Mouse (Mus musculus) limb, embryonic 14.5 days (tissue): Measurements from ENCODE around the gene Olfr1048. TPM values are rescaled to one million over a fixed set of nuclear protein-coding genes. Genes with fewer than 3 reads are reported as not detected.

Experiments used
- ATAC-seq: fragments of 200-750 bp; cut with Nextera tagmentation; 2 replicates; pipeline ENCODE4 v1.8.0; 2017; ENCODE audit warnings: low read depth, moderate number of reproducible peaks, moderate TSS enrichment; ENCODE audit not compliant: low FRiP score
- DNase-seq: peaks from one replicate; pipeline ENCODE4 v3.0.0-alpha.2; 2015; ENCODE audit warnings: low spot score
- H3K27ac ChIP-seq: fragments of 300-500 bp; sonication (generic); replicated peaks from 2 replicates; pipeline ENCODE4 v1.5.1; 2014; ENCODE audit warnings: low read depth, mild to moderate bottlenecking, low read length, moderate library complexity, mixed read lengths
- H3K27me3 ChIP-seq: fragments of 300-500 bp; sonication (generic); 2 replicates; pipeline ENCODE4 v1.6.1; 2014; ENCODE audit warnings: low read length, mixed read lengths; ENCODE audit not compliant: control insufficient read depth, insufficient read depth
- H3K36me3 ChIP-seq: fragments of 300-500 bp; sonication (generic); 2 replicates; pipeline ENCODE4 v1.6.1; 2014; ENCODE audit warnings: mild to moderate bottlenecking, low read length, moderate library complexity, mixed read lengths; ENCODE audit not compliant: control insufficient read depth, insufficient read depth
- H3K4me1 ChIP-seq: fragments of 300-500 bp; sonication (generic); 2 replicates; pipeline ENCODE4 v1.6.1; 2014; ENCODE audit warnings: antibody characterized with exemption, low read length, mixed read lengths; ENCODE audit not compliant: control insufficient read depth, insufficient read depth
- H3K4me2 ChIP-seq: fragments of 300-500 bp; sonication (generic); replicated peaks from 2 replicates; pipeline ENCODE4 v1.6.1; 2014; ENCODE audit warnings: low read depth, mild to moderate bottlenecking, low read length, moderate library complexity; ENCODE audit not compliant: severe bottlenecking
- H3K4me3 ChIP-seq: fragments of 300-500 bp; sonication (generic); replicated peaks from 2 replicates; pipeline ENCODE4 v1.5.1; 2014; ENCODE audit warnings: low read length
- H3K9ac ChIP-seq: fragments of 300-500 bp; sonication (generic); 2 replicates; pipeline ENCODE4 v1.6.1; 2014; ENCODE audit warnings: mild to moderate bottlenecking, low read depth, low read length, moderate library complexity; ENCODE audit not compliant: severe bottlenecking
- H3K9me3 ChIP-seq: fragments of 300-500 bp; sonication (generic); 2 replicates; pipeline ENCODE4 v1.6.1; 2016; ENCODE audit warnings: low read length; ENCODE audit not compliant: control insufficient read depth
- POLR2A ChIP-seq: fragments of 200-500 bp; IDR thresholded peaks from 2 replicates; pipeline ENCODE4 v1.8.0; 2012; ENCODE audit warnings: inconsistent platforms, mild to moderate bottlenecking, moderate library complexity, borderline replicate concordance; ENCODE audit not compliant: insufficient read depth, insufficient read length; ENCODE audit errors: extremely low read depth
- WGBS: fragments of 180-500 bp; shearing (Covaris S2); extraction: QIAGEN DNeasy Blood & Tissue Kit; methylation state at CpG from one replicate; pipeline ENCODE4 v1.1.7; 2014; 5-methylcytosine and 5-hydroxymethylcytosine counted together
- polyA plus RNA-seq, 2 experiments: library from polyadenylated mRNA; depleted of rRNA in 1 of 2; stranded (reverse) in 1 of 2; unstranded in 1 of 2; fragments of >200 nt; fragmentation: Nextera tagmentation in 1 of 2; extraction: Ambion mirVana in 1 of 2; gene quantifications; 2 replicates each; pipeline versions ENCODE4 v1.2.1 to v1.2.3; 2012 to 2014

The Olfr1048 gene
- polyA plus RNA-seq, 2 experiments, result not detected

DNA sequence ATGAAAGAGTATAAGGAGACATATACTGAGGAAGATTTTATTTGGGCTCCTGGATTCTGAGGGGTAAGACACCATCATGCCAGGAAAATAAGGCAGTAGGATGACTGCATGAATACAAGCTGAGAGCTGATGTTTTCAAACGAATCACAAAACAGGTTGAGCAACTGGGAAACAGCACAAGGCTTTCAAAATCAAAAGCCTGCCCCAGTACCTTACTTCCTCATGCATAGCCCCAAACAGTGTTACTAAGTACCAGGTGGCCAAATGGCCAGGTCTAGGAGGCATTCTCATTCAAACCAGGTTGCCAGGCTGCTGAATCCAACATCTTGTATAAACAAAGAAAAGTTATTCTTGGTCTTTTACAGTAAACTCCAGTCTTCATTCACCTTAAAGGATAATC lies 44.2 kb downstream of the Olfr1048 start:
- no peak overlapping the region for H3K4me2 ChIP-seq
- no peak for TF ChIP-seq POLR2A
- no peaks in the 10 kb centered on the region for H3K27me3 ChIP-seq
- 26% methylated on average over 1 of the region's 1 CpGs for WGBS
- no peak overlapping the region for H3K4me3 ChIP-seq
- ATAC-seq (no peak), DNase-seq (no peak)
- H3K36me3 ChIP-seq, result no peaks in the 10 kb centered on the region
- H3K4me1 ChIP-seq, result no peaks in the 10 kb centered on the region
- H3K27ac ChIP-seq, result no peak overlapping the region
- no peaks in the 10 kb centered on the region for H3K9me3 ChIP-seq
- no peak overlapping the region for H3K9ac ChIP-seq

DNA sequence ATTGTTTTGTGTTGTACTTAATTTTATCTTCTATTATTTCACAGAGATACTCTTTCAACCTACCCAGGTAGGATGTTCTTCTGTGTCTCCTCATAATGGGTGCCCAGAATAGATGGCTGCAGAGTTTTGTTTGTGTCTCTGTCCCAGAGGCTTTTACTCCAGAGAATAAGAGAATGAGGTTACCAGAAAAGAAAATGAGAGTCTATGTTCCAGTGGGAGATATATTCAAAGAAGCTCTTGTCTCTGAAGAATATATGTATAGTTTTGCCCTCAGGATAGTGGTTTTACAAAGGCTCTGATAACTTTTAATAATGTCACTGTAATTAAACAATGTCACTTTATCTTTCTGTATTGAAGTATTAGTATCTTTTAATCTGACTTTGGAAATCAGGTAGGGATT lies 54.5 kb downstream of the Olfr1048 start, which contains the start of gene Olfr52:
Gene Olfr52, minus strand, starts transcription at position 101 of the 400 bp plus-strand sequence.
- H3K9ac ChIP-seq, result no peak within 1 kb of the TSS
- no peaks in the 10 kb centered on the region for H3K36me3 ChIP-seq
- no peak within 1 kb of the TSS for H3K4me3 ChIP-seq
- H3K27me3 ChIP-seq, result no peaks in the 10 kb centered on the region
- H3K27ac ChIP-seq, result no peak within 1 kb of the TSS
- H3K9me3 ChIP-seq, result no peaks in the 10 kb centered on the region
- ATAC-seq, result no peak
- no peak for DNase-seq
- no peaks in the 10 kb centered on the region for H3K4me1 ChIP-seq
- no peak within 1 kb of the TSS for H3K4me2 ChIP-seq
- no peak for TF ChIP-seq POLR2A

Other genes with a start within 250 kb of the Olfr1048 start
- not detected in 2 replicates for gene Olfr1031, start 250.0 kb downstream of the Olfr1048 start, polyA plus RNA-seq (2012; rRNA removed)
- gene Olfr1031, start 250.0 kb downstream of the Olfr1048 start, polyA plus RNA-seq (2014; fragmentation: Nextera tagmentation; extraction: Ambion mirVana), result not detected in 2 replicates
- not detected in 2 replicates for gene Olfr1032, start 234.7 kb downstream of the Olfr1048 start, polyA plus RNA-seq (2012; rRNA removed)
- gene Olfr1032, start 234.7 kb downstream of the Olfr1048 start, polyA plus RNA-seq (2014; fragmentation: Nextera tagmentation; extraction: Ambion mirVana), result not detected in 2 replicates
- 0.67 and 0.73 TPM in 2 replicates for gene Olfr1033, start 219.7 kb downstream of the Olfr1048 start, polyA plus RNA-seq (2012; rRNA removed)
- gene Olfr1033, start 219.7 kb downstream of the Olfr1048 start, polyA plus RNA-seq (2014; fragmentation: Nextera tagmentation; extraction: Ambion mirVana), result 0.39 and 1.1 TPM in 2 replicates
- gene Olfr1034, start 194.4 kb downstream of the Olfr1048 start, polyA plus RNA-seq (2012; rRNA removed), result 0.12 and 0.13 TPM in 2 replicates
- gene Olfr1034, start 194.4 kb downstream of the Olfr1048 start, polyA plus RNA-seq (2014; fragmentation: Nextera tagmentation; extraction: Ambion mirVana), result not detected in 2 replicates
- not detected in 2 replicates for gene Olfr1036, start 166.3 kb downstream of the Olfr1048 start, polyA plus RNA-seq (2012; rRNA removed)
- not detected in 2 replicates for gene Olfr1036, start 166.3 kb downstream of the Olfr1048 start, polyA plus RNA-seq (2014; fragmentation: Nextera tagmentation; extraction: Ambion mirVana)
- gene Olfr1037, start 152.9 kb downstream of the Olfr1048 start, polyA plus RNA-seq (2012; rRNA removed), result not detected in 2 replicates
- not detected in 2 replicates for gene Olfr1037, start 152.9 kb downstream of the Olfr1048 start, polyA plus RNA-seq (2014; fragmentation: Nextera tagmentation; extraction: Ambion mirVana)
- gene Olfr1039, start 104.4 kb downstream of the Olfr1048 start, polyA plus RNA-seq (2012; rRNA removed), result not detected in 2 replicates
- gene Olfr1039, start 104.4 kb downstream of the Olfr1048 start, polyA plus RNA-seq (2014; fragmentation: Nextera tagmentation; extraction: Ambion mirVana), result not detected in 2 replicates
- gene Olfr1040, start 93.6 kb downstream of the Olfr1048 start, polyA plus RNA-seq (2012; rRNA removed), result not detected in 2 replicates
- gene Olfr1040, start 93.6 kb downstream of the Olfr1048 start, polyA plus RNA-seq (2014; fragmentation: Nextera tagmentation; extraction: Ambion mirVana), result not detected in 2 replicates
- gene Olfr1042, start 78.5 kb downstream of the Olfr1048 start, polyA plus RNA-seq (2012; rRNA removed), result not detected in 2 replicates
- not detected in 2 replicates for gene Olfr1042, start 78.5 kb downstream of the Olfr1048 start, polyA plus RNA-seq (2014; fragmentation: Nextera tagmentation; extraction: Ambion mirVana)
- not detected in 2 replicates for gene Olfr1043, start 72.8 kb downstream of the Olfr1048 start, polyA plus RNA-seq (2012; rRNA removed)
- not detected in 2 replicates for gene Olfr1043, start 72.8 kb downstream of the Olfr1048 start, polyA plus RNA-seq (2014; fragmentation: Nextera tagmentation; extraction: Ambion mirVana)
- not detected in 2 replicates for gene Olfr1044, start 62.5 kb downstream of the Olfr1048 start, polyA plus RNA-seq (2012; rRNA removed)
- gene Olfr1044, start 62.5 kb downstream of the Olfr1048 start, polyA plus RNA-seq (2014; fragmentation: Nextera tagmentation; extraction: Ambion mirVana), result not detected in 2 replicates
- gene Olfr52, start 54.6 kb downstream of the Olfr1048 start, polyA plus RNA-seq (2012; rRNA removed), result not detected in 2 replicates
- gene Olfr52, start 54.6 kb downstream of the Olfr1048 start, polyA plus RNA-seq (2014; fragmentation: Nextera tagmentation; extraction: Ambion mirVana), result not detected in 2 replicates
- gene Olfr1045, start 37.3 kb downstream of the Olfr1048 start, polyA plus RNA-seq (2012; rRNA removed), result not detected in 2 replicates
- not detected in 2 replicates for gene Olfr1045, start 37.3 kb downstream of the Olfr1048 start, polyA plus RNA-seq (2014; fragmentation: Nextera tagmentation; extraction: Ambion mirVana)
- not detected in 2 replicates for gene Olfr1046, start 21.0 kb downstream of the Olfr1048 start, polyA plus RNA-seq (2012; rRNA removed)
- gene Olfr1046, start 21.0 kb downstream of the Olfr1048 start, polyA plus RNA-seq (2014; fragmentation: Nextera tagmentation; extraction: Ambion mirVana), result not detected in 2 replicates
- not detected in 2 replicates for gene Olfr1047, start 8.9 kb downstream of the Olfr1048 start, polyA plus RNA-seq (2012; rRNA removed)
- not detected in 2 replicates for gene Olfr1047, start 8.9 kb downstream of the Olfr1048 start, polyA plus RNA-seq (2014; fragmentation: Nextera tagmentation; extraction: Ambion mirVana)
- not detected in 2 replicates for gene Olfr1049, start 18.0 kb upstream of the Olfr1048 start, polyA plus RNA-seq (2012; rRNA removed)
- gene Olfr1049, start 18.0 kb upstream of the Olfr1048 start, polyA plus RNA-seq (2014; fragmentation: Nextera tagmentation; extraction: Ambion mirVana), result not detected in 2 replicates
- gene Olfr1051, start 38.8 kb upstream of the Olfr1048 start, polyA plus RNA-seq (2012; rRNA removed), result not detected in 2 replicates
- gene Olfr1051, start 38.8 kb upstream of the Olfr1048 start, polyA plus RNA-seq (2014; fragmentation: Nextera tagmentation; extraction: Ambion mirVana), result not detected in 2 replicates
- not detected in 2 replicates for gene Olfr1052, start 52.2 kb upstream of the Olfr1048 start, polyA plus RNA-seq (2012; rRNA removed)
- not detected in 2 replicates for gene Olfr1052, start 52.2 kb upstream of the Olfr1048 start, polyA plus RNA-seq (2014; fragmentation: Nextera tagmentation; extraction: Ambion mirVana)
- gene Olfr1053, start 75.0 kb upstream of the Olfr1048 start, polyA plus RNA-seq (2012; rRNA removed), result not detected in 2 replicates
- gene Olfr1053, start 75.0 kb upstream of the Olfr1048 start, polyA plus RNA-seq (2014; fragmentation: Nextera tagmentation; extraction: Ambion mirVana), result not detected in 2 replicates
- not detected in 2 replicates for gene Olfr1054, start 95.1 kb upstream of the Olfr1048 start, polyA plus RNA-seq (2012; rRNA removed)
- not detected in 2 replicates for gene Olfr1054, start 95.1 kb upstream of the Olfr1048 start, polyA plus RNA-seq (2014; fragmentation: Nextera tagmentation; extraction: Ambion mirVana)
- not detected in 2 replicates for gene Olfr1055, start 110.0 kb upstream of the Olfr1048 start, polyA plus RNA-seq (2012; rRNA removed)
- gene Olfr1055, start 110.0 kb upstream of the Olfr1048 start, polyA plus RNA-seq (2014; fragmentation: Nextera tagmentation; extraction: Ambion mirVana), result not detected in 2 replicates
- not detected in 2 replicates for gene Olfr1056, start 122.2 kb upstream of the Olfr1048 start, polyA plus RNA-seq (2012; rRNA removed)
- not detected in 2 replicates for gene Olfr1056, start 122.2 kb upstream of the Olfr1048 start, polyA plus RNA-seq (2014; fragmentation: Nextera tagmentation; extraction: Ambion mirVana)
- not detected in 2 replicates for gene Olfr1057, start 138.1 kb upstream of the Olfr1048 start, polyA plus RNA-seq (2012; rRNA removed)
- gene Olfr1057, start 138.1 kb upstream of the Olfr1048 start, polyA plus RNA-seq (2014; fragmentation: Nextera tagmentation; extraction: Ambion mirVana), result not detected in 2 replicates
- not detected in 2 replicates for gene Olfr1058, start 148.3 kb upstream of the Olfr1048 start, polyA plus RNA-seq (2012; rRNA removed)
- not detected in 2 replicates for gene Olfr1058, start 148.3 kb upstream of the Olfr1048 start, polyA plus RNA-seq (2014; fragmentation: Nextera tagmentation; extraction: Ambion mirVana)
- not detected in 2 replicates for gene Olfr1061, start 173.8 kb upstream of the Olfr1048 start, polyA plus RNA-seq (2012; rRNA removed)
- gene Olfr1061, start 173.8 kb upstream of the Olfr1048 start, polyA plus RNA-seq (2014; fragmentation: Nextera tagmentation; extraction: Ambion mirVana), result not detected in 2 replicates
- gene Olfr1062, start 186.5 kb upstream of the Olfr1048 start, polyA plus RNA-seq (2012; rRNA removed), result not detected in 2 replicates
- not detected in 2 replicates for gene Olfr1062, start 186.5 kb upstream of the Olfr1048 start, polyA plus RNA-seq (2014; fragmentation: Nextera tagmentation; extraction: Ambion mirVana)
- gene Olfr1065, start 210.3 kb upstream of the Olfr1048 start, polyA plus RNA-seq (2012; rRNA removed), result not detected in 2 replicates
- gene Olfr1065, start 210.3 kb upstream of the Olfr1048 start, polyA plus RNA-seq (2014; fragmentation: Nextera tagmentation; extraction: Ambion mirVana), result not detected in 2 replicates
- gene Olfr1066, start 216.0 kb upstream of the Olfr1048 start, polyA plus RNA-seq (2012; rRNA removed), result not detected in 2 replicates
- gene Olfr1066, start 216.0 kb upstream of the Olfr1048 start, polyA plus RNA-seq (2014; fragmentation: Nextera tagmentation; extraction: Ambion mirVana), result not detected in 2 replicates
- gene Olfr228, start 247.1 kb upstream of the Olfr1048 start, polyA plus RNA-seq (2012; rRNA removed), result not detected in 2 replicates
- not detected in 2 replicates for gene Olfr228, start 247.1 kb upstream of the Olfr1048 start, polyA plus RNA-seq (2014; fragmentation: Nextera tagmentation; extraction: Ambion mirVana)